Mouse (Mus musculus) brain, embryonic 14.5 days (tissue): ENCODE measurements around the gene Trib3. TPM values are rescaled to one million over a fixed set of nuclear protein-coding genes. Genes with fewer than 3 reads are reported as not detected.
"Not testable (repeated sequence)": the region's sequence is repeated elsewhere in the genome, so short reads cannot be mapped to it uniquely, and the experiment has no call there.

ENCODE experiments used
- DNase-seq: peaks from one replicate; pipeline ENCODE4 v3.0.0-alpha.2; 2011; ENCODE audit warnings: low read depth
- CTCF ChIP-seq: fragments of 200-500 bp; IDR thresholded peaks from 2 replicates; pipeline ENCODE4 v1.5.1; 2012; ENCODE audit warnings: inconsistent platforms, mild to moderate bottlenecking, moderate library complexity, borderline replicate concordance; ENCODE audit not compliant: insufficient read depth, insufficient read length; ENCODE audit errors: extremely low read depth
- POLR2A ChIP-seq: fragments of 200-500 bp; IDR thresholded peaks from 2 replicates; pipeline ENCODE4 v1.6.1; 2012; ENCODE audit warnings: mild to moderate bottlenecking, inconsistent platforms, borderline replicate concordance; ENCODE audit not compliant: poor library complexity, insufficient read depth, insufficient read length, severe bottlenecking; ENCODE audit errors: extremely low read depth
- polyA plus RNA-seq: library from polyadenylated mRNA; depleted of rRNA; stranded (reverse); fragments of >200 nt; gene quantifications from 2 replicates; pipeline ENCODE4 v1.2.3, GENCODE M21; 2012; rRNA removed

The Trib3 gene
- polyA plus RNA-seq, 1 experiment, result 0.70 TPM

DNA sequence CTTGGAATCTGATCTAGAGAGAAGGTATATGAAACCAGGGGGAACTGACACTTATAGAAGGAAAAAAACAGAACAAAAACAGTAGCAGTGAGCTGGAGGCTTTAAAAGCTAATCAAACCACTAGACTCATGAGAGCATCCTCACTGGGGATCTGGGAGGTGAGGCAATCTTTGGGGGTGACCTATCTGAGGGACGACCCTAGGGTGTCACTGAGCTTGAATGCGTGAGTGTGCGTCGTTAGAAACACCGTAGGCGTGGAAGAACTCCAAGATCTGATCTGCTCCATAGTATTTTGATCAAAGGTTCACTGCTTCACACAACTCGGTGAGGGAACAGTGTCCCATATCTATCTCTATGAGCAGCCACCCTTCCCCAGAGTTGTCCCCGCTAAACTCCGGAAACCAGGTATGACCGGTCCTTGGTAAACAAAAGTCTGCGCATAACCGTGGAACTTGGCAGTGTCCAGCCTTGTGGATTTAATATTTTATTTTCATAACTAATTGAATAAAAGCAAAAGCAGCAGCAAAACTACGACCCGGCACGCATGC, 50.6 kb downstream of the Trib3 start:
- TF ChIP-seq POLR2A (no peak), CTCF (no peak)

DNA sequence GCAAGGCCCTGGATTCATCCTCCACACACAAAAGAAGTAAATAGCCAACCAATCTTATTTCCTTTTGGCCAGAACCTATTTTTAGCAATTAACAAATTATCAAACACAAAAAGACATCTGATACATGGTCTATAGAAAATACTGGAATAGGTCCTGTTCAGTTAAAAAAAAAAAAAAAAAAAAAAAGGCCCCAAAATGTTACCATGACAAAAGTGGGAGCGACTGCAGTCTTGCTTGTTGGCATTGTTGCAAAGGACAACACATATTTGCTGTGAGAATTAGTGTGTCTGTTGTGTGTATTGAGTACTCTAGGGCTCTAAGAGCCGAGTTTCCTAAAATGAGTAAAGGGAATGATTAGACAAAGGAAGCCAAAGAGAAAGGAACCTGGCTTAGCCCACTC, 51.4 kb downstream of the Trib3 start:
- TF ChIP-seq CTCF (no peak), POLR2A (no peak)
- DNase-seq, result no peak

More for the DNA sequence above, 50.6 kb downstream of the Trib3 start:
- DNase-seq, result no peak

DNA sequence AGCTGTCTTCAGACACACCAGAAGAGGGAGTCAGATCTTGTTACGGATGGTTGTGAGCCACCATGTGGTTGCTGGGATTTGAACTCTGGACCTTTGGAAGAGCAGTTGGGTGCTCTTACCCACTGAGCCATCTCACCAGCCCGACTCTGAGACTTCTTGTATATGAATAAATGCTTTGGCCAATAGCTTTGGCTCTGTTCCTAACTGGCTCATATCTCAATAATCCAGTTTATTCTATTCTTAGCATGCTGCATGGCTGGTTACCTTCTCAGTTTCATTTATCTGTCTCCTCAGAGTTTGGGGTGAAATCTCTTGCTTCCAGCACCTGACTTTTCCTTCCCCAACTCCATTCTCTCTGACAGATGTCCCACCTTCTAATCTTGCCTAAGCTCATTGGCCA, 54.2 kb downstream of the Trib3 start:
- not testable (repeated sequence) for DNase-seq

DNA sequence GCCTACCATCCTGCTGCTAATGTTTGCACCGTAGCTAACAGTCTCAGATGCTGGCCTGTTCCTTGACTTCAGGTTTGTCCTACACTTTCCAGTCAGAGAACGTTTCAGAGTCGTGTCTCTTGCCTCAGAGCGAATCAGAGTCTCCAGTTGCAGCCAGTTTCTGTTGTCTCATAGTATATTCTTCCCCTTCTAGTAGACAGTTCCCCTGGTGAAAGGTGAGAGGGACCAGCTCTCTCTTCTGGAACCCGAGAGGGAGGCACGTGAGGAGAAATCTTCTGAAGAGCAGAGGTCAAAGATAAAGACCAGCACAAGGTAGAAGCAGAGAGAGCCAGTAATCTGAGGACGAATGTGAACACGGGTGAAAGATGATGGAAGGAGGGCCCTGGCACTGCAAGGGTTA, 55.8 kb downstream of the Trib3 start:
- TF ChIP-seq CTCF (no peak), POLR2A (no peak)
- no peak for DNase-seq

DNA sequence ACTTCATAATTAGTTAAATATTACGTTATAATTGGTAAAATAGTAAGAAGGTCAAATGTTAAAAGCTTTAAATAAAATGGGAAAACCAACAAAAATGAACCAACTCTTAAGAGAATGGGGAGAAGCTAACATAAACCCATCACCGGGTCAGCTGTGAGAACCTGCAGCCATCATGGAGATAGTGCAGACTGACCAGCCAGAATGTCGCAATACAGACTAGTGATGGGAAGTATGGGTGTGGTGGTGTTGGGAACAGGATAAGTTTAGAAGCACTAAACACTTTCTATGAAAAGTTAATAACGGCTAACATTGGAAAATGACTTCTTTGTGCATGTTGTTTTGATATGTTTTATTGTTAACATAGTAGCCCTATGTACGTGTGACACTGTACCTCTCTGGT, 56.3 kb downstream of the Trib3 start:
- DNase-seq, result no peak
- TF ChIP-seq POLR2A (no peak), CTCF (no peak)

Other genes with a start within 250 kb of the Trib3 start
- gene Srxn1, start 238.5 kb downstream of the Trib3 start, polyA plus RNA-seq, result 17.9 and 18.5 TPM in 2 replicates
- 2.0 and 2.4 TPM in 2 replicates for gene Tcf15, start 200.5 kb downstream of the Trib3 start, polyA plus RNA-seq
- 89.5 and 107 TPM in 2 replicates for gene Csnk2a1, start 117.2 kb downstream of the Trib3 start, polyA plus RNA-seq
- gene Tbc1d20, start 50.2 kb downstream of the Trib3 start, polyA plus RNA-seq, result 39.4 and 41.5 TPM in 2 replicates
- gene Rbck1, start 11.4 kb downstream of the Trib3 start, polyA plus RNA-seq, result 246 and 256 TPM in 2 replicates
- 25.8 and 33.1 TPM in 2 replicates for gene Nrsn2, start 32.6 kb upstream of the Trib3 start, polyA plus RNA-seq
- 87.0 and 105 TPM in 2 replicates for gene Sox12, start 54.0 kb upstream of the Trib3 start, polyA plus RNA-seq
- 18.1 and 19.9 TPM in 2 replicates for gene Zcchc3, start 71.0 kb upstream of the Trib3 start, polyA plus RNA-seq
- gene 6820408C15Rik, start 71.6 kb upstream of the Trib3 start, polyA plus RNA-seq, result 1.4 and 2.6 TPM in 2 replicates
- gene Defb23, start 120.6 kb upstream of the Trib3 start, polyA plus RNA-seq, result not detected in 2 replicates
- 0.15 TPM in 1 of 2 replicates, not detected in the other for gene Defb20, start 133.0 kb upstream of the Trib3 start, polyA plus RNA-seq
- not detected in 2 replicates for gene Defb22, start 146.1 kb upstream of the Trib3 start, polyA plus RNA-seq
- gene Defb26, start 167.7 kb upstream of the Trib3 start, polyA plus RNA-seq, result not detected in 2 replicates
- gene Defb28, start 174.2 kb upstream of the Trib3 start, polyA plus RNA-seq, result not detected in 2 replicates
- not detected in 2 replicates for gene Defb29, start 196.1 kb upstream of the Trib3 start, polyA plus RNA-seq
- gene Gm17416, start 225.3 kb upstream of the Trib3 start, polyA plus RNA-seq, result not detected in 2 replicates
- gene Defb21, start 228.7 kb upstream of the Trib3 start, polyA plus RNA-seq, result not detected in 2 replicates
- gene Defb19, start 236.3 kb upstream of the Trib3 start, polyA plus RNA-seq, result not detected in 2 replicates